Mouse (Mus musculus) hematopoietic stem cell, adult 5-6 weeks (primary cell): ENCODE data around the gene Ripply3. TPM values are rescaled to one million over a fixed set of nuclear protein-coding genes. Genes with fewer than 3 reads are reported as not detected.

Experiments used
- ATAC-seq, 2 experiments: fragments of 125-278 bp in 1 of 2; replicated peaks in 1 of 2; 2 replicates each; pipeline ENCODE4 v1.8.0; 2016 to 2017; ENCODE audit warnings: inconsistent platforms in 2 of 2, mild to moderate bottlenecking in 2 of 2, moderate number of reproducible peaks in 2 of 2, low read depth in 1 of 2, moderate TSS enrichment in 1 of 2; ENCODE audit not compliant: low FRiP score in 2 of 2, poor library complexity in 2 of 2, severe bottlenecking in 2 of 2, insufficient read depth in 1 of 2, low TSS enrichment in 1 of 2
- total RNA-seq: library from RNA; stranded (forward); fragments of 172-1452, 232-1000 nt; gene quantifications from 2 replicates; pipeline ENCODE4 v1.2.3, GENCODE M21; 2017

Gene Ripply3
- total RNA-seq, result 1.7 and 2.8 TPM in 2 replicates

DNA sequence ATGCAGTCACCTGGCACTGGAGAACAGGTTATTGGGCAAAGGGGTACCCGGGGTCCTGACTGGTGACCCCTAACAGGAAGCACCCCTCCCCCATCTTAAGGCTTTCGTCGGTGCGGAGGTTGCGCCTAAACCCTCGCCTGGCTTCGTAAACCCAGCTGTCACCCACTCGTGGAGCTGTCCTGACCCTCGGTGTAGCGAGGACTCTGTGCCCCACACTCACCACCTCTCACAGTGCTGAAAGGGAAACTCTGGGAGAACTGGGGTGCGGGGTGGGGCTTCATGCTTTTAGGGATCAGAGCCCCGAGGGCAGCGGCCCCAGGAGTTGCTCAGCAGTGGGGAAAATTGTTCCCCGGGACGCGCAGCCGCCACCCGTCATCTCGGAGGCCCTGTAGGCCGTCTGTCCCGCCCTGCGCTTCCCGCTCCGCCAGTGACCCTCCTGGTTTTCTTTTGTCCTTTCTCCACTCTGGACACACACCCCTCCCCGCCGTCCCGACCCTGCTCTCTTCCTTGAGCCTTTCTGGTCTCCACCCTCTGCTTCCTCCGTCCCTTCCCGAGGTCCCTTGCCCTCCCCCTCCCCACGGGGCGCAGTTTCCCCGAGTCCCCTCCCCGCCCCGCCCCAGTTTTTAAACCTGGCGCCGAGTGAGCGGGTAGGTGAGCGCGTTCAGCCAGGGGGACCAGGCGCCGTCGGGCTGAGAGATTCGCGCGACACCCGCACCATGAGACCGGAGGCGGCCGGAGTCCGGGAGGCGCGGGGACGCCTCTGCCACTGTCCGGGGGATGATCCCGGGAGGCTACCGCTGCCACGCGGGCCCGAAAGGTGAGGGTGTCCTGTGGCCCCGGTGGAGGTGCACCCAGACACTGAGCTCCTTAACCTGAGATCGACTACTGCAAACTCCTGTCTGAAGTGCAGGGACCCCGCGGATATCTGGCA lies at the start of gene Ripply3:
Gene Ripply3 (plus strand): TSS at position 640 of the 931 bp plus-strand sequence.
- 0 out of 4 replicates have a peak, but pooled peaks have one; percentile 12 to 19 for ATAC-seq

DNA sequence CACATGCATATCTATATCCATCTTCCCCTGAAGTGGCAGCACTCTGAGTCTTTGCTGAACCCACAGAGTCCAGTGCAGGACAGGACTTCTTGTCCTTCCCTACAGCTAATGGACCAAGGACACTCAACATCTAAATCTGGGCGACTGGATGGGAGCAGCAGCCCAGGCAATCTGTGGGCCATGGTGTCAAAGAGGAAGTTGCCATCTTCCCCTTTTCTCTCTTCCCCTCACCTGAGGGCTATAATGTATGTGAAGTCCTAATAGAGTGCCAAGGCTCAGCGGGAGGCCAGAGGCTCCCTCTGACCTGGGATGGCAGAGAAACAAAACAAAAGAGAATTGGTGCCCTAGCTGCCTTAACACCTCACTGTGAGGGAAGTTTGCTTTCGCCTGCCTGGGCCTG lies 44.2 kb upstream of the Ripply3 start:
- ATAC-seq, result peak in 1 of 2 experiments; percentile 66; a peak in 1 of 4 replicates

DNA sequence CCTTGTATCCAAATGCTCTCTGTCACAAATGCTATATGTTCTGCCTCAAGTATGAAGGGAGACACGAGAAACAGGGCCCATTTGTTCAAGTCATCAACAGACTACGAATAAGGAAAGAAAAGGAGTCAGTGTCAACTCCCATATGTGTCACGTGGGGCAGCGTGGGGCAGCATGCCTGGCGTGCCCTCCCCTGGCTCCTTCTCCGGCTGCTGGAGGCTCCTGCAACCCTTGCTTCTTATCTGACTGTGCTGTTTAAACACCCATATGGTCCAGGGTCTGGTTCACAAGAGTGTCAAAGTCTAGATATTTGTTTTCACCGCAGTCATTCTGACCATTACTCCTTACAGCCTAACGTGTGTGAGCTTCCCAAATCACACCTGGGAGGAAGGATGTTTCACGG lies 40.4 kb upstream of the Ripply3 start:
- no peak for ATAC-seq

DNA sequence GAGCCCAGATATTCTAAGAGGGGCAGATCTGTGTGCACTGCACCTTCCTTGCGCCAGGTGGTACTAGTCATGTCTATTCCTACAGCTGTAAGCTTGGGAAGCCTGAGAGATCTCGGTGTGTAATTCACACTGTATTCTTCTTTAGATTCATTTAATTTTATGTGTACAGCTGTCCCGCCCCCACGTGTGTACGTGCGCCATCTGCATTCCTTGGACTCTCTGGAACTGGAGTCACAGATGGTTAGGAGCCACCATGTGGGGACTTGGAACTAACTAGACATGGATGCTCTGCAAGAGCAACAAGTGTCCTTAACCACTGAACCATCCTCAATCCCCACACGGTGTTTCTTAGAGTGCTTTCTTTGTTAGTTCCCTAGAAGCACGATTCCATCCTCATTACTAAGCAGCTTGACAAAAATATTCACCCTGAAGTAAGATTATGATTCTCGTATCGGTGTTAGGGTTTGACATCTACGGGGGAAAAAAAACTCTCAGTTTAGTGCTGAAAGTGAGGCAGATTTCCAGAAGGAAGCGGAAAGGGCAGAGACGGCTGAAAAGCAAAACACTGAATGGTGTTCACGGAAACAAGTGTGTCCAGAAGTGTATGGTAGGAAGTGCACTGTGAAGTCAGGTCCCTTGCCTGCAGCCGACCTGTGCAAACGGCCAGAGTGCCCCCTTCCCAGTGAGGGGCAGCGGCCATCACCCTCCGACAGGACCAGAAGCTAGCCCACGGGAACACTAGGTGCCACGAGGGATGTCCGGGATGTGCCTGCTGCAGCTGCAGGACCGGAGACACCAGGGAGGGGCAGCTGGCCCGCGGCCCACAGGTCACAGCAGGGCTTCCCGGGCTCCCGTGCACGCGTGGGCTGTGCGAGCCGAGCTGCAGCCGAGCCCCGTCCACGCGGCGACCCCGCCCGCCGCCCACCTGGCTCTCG lies 38.8 kb upstream of the Ripply3 start:
- ATAC-seq, result no peak

DNA sequence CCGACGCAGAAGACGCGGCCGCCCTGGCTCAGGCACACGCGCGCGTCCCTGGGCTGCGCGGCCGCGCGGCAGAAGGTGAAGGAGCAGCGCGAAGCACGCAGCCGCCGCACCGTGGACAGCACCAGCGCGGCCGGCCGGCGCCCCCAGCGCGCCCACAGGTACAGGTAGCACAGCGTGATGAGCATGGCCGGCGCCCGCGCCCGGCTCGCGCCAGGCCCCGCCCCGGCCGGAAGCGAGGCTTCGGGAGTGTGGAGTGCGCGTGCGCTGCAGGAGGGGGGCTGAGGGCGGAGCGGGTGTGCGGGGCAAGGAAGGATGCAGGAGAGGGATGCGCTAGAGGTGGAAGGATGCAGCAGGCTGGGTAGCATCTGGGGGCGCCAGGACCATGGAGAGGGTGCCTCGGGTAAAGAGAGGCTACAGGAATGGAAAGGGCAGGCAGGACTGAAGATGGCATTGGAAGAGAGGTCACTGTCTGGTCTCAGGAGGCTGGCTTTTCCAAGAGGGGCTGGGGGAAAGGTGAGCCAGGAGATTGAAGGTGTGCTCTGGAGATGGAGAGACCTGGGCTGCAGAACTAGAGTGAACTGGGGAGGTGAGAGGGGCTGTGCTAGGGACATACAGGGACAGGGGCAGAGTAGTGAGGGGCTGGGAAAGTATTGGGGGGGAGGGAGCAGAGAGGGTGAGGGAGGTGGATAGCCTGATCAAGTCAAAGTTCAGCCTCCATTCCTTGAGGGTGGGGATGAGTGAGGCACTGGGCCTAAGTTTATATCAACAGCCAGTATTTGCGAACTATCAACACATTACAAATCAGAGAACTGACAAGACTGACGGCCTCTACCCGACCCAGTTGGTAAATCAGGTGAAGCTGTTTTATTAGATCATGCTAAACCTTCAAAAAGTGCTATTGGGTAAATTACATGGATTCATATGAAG lies 37.9 kb upstream of the Ripply3 start:
- ATAC-seq, result peak; percentile 80 to 88

DNA sequence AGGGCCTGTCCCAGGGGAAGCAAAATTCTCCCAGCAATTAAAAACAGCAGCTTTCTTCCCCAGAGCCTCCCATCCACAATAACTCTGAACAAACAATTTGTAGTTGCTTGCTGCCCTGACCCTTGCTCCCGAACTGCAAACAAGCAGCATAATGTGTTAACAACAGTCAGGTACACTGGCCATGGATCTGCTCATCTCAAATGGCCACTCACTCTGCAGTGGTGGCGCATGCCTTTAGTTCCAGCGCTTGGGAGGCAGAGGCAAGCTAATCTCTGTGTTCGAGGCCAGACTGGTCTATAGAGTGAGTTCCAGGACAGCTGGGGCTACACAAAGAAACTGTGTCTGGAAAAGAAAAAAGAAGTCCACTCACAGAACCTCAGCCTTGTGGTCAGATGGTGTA lies 37.1 kb upstream of the Ripply3 start:
- ATAC-seq, result no peak

DNA sequence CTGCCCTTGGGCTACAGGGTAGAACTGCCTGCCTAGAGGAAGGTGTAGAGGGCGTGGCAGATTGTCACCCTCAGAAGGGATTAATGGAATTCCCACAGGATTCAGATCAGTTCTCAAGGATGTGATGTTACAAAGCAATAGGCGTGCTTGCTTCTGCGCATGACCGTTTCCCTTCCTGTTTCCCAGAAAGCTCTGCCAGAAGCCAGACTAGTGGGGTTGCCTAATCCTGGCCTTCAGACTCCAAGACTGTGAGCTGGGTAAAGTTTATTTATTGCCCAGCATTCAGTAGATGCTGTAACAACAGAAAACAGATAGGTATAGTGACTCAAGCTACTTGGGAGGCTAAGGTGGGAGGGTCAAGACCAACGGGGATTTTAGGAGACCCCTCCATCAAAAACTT lies 30.1 kb upstream of the Ripply3 start:
- ATAC-seq, result no peak

DNA sequence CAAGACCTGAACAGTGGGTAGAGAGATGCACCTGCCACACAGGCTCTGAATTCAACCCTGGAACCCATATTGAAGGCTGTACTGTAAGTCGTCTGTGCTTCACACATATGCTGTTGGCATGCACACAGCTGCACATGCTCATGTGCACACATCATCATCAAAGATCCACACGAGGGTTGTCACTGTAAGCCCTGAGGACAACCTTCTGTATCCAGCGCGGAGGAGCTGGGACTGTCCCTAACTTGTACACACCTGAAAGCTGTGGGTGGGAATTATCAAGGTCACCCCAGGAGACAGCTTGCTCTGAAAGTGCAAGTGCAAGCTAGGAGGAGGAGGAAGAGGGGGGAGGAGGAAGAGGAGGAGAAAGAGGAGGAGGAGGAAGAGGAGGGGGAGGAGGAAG lies 29.0 kb upstream of the Ripply3 start:
- no peak for ATAC-seq

DNA sequence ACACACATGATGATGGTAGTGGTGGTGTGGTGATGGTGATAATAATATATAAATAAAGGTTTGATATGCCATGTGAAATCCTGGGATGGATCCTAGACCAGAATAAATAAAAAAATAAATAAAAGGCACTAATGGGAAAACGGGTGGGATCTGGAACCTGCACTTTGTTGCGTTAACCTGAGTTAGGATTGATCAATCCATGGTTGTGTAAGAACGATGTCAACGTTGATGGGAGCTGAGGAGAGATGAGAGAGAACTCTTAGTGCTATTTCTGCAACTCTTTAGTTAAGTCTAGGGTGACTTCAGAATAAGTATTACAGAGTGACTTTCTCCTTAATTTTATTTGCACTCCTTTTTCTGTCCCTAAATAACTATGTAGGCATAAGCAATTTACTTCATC lies 27.0 kb upstream of the Ripply3 start:
- no peak for ATAC-seq

DNA sequence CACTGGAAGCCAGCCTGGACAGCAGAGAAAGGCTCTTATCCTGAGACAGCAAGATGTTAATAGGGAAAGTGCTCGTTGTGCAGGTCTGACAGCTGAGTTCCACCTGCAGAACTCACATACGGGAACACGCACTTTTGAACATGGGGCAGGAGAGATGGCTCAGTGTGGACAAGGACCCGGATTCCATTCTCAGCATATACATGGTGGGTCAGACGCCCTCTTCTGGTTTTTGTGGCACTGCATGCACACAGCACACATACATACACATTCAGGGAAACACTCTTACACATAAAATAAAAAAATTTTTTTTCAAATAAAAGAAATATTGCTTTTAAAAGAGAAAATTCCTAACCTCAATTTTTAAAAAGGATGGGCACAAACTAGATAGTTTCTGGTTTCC lies 26.5 kb upstream of the Ripply3 start:
- no peak for ATAC-seq

DNA sequence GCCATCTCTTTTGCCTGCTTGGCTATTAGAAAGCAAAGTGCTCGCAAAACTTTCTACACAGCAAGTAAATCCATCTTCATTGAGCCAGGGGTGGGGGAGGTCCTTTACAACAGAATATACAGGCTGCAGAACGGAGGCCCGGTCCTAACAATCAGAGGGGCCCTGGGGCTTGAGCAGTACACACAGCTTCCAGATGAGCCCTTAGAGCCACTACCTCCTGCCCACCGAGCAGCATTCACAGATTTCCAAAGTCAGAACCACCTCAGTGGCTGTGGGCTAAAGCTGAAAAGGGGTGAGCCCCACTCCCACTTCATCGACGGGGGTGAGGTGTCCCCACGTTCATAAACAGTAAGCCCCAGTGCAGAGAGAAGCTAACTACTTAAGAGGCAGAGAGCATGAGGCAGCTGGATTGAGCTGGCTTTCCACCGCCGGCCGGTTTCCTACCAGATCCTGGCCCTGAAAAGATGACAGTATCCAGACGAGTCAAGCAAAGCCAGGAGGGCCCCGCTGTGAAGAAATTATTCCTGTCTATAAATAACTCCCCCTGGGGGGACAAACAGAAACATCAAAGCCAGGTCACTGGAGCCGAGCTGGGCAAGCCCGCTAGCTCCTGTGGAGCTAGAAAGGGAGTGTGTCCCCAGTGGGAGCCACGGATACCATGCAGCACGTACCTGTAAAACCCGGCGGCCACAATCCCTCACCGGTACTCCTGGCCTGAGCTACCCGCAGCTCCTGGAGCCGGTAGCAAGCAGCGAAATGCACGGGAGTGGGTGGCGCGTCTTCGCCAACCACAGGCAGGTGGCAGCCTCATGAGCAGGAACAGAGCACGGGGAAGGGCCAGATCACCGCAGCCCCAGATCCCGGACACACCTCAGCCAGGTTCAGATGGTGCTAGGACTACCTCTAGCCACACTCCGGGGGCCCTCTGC lies 25.7 kb upstream of the Ripply3 start:
- peak; percentile 62 to 68 for ATAC-seq

DNA sequence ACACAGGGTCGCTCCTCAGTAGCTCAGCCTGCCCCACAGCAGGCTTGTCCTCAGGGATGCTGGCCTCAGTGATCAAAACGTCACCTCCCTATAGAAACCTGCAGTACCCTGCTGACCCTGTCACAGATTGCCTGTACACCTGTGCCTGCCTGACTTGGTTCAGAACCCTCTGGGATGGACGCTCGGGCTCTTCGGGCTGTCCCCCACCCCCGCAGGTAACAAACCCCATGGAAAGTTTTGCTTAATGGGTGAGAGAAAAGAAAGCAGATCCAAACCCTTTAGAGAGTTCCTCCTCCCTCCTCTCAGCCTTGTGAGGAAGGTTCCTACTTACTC lies 25.1 kb upstream of the Ripply3 start:
- no peak for ATAC-seq

DNA sequence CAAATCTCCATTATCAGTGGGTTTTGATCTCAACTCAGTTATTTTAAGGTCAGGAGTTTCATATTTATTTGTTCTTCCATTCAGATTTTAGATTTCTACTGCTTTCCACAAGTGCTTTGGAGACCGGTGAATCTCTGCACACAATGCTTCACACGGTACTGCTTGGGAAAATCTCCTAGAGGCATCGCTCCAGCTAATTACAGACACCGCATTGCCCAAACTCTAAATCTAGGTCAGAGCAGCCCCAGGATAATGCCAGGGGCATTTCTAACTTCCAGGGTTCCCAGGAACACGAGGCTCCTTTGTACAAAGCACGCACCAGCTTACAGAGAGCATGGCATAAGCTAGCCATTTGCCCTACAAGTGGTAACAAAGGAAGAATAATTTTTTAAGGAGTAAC lies 20.7 kb upstream of the Ripply3 start:
- no peak for ATAC-seq

DNA sequence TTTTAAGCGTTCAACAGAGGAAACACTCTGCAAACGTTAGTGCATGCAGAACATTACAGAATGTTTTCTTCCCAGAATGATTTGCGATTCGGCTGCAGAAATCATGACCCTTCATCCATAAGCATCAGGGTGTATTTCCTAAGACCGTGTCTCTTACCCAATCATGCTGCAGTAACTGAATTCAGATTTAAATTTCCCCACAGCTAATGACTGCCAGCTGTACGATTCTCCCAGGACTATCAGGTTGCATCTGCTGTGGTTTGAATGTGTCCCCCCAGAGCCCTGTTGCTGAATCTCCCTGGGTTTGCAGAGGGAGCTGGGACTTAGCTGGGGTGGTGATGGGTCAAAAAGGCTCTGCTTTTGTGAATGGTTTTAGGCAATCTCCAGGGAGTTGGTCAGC lies 20.3 kb upstream of the Ripply3 start:
- ATAC-seq, result no peak

DNA sequence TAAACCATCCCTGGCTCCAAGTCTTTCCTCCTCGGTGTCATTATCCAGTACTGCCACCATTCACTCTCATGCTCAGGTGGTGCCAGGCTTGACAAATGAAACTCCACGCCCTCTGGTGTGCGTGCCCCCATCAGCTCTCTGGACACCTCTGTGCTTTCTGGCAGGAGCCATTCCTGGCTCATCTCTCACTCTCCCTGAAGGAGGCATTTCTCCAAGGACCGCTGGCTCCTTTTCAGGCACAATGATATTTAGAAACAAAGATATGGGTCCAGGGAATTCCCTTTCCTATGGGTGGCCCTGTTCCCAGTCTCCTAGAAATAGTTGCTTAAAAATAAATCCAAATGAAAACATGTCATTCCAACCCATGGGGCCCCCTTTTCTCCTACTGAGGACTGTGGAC lies 19.2 kb upstream of the Ripply3 start:
- no peak for ATAC-seq

DNA sequence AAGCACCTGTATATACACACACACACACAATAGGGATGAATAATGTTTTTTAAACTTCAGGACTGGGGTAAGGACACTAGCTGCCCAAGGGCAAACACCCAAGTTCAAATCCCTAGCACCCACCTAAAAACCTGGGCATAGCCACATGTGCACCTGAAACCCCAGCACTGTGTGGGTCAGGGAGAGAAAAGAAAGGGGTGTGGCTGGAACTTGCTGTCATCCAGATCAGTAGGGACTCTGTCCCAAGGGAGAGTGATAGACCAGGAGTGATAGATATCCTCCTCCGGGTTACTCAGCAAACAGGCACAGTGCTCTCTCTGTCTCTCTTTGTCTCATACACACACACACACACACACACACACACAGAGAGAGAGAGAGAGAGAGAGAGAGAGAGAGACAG lies 16.8 kb upstream of the Ripply3 start:
- ATAC-seq, result no peak
